Mouse (Mus musculus) heart, adult 2 months (tissue): ENCODE data around the gene Oaz1.
A peak's percentile ranks its signal among the peaks of the same experiment; 100 is the strongest.

Experiments
- EP300 ChIP-seq: fragments of 200-500 bp; IDR thresholded peaks from 2 replicates; pipeline ENCODE4 v1.6.1; 2011; ENCODE audit warnings: low read depth, low read length, control low read depth; ENCODE audit not compliant: insufficient read depth
- POLR2A ChIP-seq: fragments of 200-500 bp; IDR thresholded peaks from 2 replicates; pipeline ENCODE4 v1.6.1; 2011; ENCODE audit warnings: mild to moderate bottlenecking, low read depth, low read length, control low read depth; ENCODE audit not compliant: insufficient read depth

DNA sequence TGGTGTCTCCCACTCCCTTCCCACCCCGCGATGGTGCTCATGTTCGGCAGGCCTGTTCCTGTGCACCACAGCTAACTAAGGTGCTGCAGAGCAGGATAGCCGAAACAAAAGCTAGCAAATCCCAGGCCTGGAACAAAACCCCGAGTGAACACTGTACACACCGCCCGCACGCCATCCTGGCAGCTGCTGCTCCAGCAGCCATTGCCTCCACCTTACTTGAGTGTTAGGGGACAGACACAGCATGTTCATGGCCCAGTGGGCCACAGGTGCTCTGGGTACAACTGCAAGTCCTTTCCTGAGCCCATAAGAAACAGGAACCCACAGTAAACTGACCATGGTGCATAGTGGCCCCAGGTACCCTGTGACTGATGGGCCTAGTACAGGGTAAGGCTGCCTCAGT, 31.7 kb upstream of the Oaz1 start:
- 0 out of 2 replicates have a peak, but pooled peaks have one; percentile 13 for TF ChIP-seq POLR2A
- no peak for TF ChIP-seq EP300
